Mouse (Mus musculus) heart, postnatal 14 days (tissue): Measurements from ENCODE around the gene Pcbp3. TPM values are rescaled to one million over a fixed set of nuclear protein-coding genes. Genes with fewer than 3 reads are reported as not detected.

Experiments used
- DNase-seq, 2 experiments: peaks; one replicate each; pipeline ENCODE4 v3.0.0; 2021 to 2022
- intact Hi-C: fragments of 180-260 bp; cut with DNase I; formaldehyde crosslinking; loops from one replicate; pipeline ENCODE4 v1.15.1; 2025
- total RNA-seq, 2 experiments: library from RNA; stranded (reverse); gene quantifications; 2 replicates each; pipeline ENCODE4 v1.2.3; 2021

Pcbp3 gene
- total RNA-seq, 2 experiments from 2014 or later: 7.7 TPM

DNA sequence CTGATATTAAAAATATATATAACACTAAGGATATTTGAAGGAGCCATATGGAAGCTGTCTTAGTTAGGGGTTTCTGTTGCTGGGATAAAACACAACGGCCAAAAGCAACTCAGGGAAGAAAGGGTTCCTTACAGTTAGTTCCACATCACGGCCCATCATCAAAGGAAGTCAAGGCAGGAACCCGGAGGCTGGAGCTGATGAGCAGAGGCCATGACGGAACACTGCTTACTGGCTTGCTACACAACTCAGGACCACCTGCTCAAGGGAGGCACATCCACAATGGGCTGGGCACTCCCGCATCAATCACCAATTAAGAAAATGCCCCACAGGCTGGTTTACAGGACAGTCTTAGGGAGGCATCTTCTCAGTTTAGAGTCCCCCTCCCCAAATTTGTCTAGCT is 26.9 kb downstream of the Pcbp3 start:
- intact Hi-C loops: no loop called here

DNA sequence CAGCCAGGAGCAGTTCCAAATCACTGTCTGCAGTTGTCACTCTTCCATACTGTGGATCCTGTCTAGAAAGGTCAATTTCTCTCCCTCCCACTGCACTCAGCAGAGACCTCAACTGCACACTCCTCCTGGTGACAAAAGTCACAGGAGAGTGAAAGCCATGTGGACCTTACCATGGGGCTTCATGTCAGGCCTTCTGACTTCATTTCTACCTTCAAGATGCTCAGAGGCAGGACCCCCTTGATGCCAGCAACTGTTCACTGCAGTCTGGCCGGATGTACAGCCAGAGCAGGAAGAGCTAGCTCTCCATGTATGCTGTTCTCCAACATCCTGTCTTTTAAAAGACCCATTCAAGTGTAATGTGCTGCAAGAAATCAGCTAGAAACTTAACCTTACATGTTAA is 29.9 kb downstream of the Pcbp3 start:
- DNase-seq: no peak
- intact Hi-C loops: no loop called here

More for the DNA sequence above, 26.9 kb downstream of the Pcbp3 start:
- no peak for DNase-seq

DNA sequence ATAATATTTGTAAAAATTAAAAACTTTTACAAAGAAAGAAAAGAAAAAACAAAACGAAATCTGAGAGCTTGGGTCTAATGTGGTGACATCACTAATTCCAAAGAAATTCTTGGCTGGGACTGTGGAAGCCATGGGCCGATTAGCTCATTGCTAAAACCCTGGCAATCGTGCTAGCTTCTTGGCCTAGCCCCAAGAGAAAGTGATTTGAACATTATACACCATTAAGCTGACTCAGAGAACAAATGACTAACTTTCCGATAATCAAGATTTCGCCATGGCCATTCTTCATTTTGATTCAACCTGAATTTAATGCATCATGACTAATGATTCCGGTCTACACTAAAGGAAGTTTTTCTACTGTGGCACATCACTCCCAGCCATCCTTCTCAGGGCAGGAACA is 30.6 kb downstream of the Pcbp3 start:
- intact Hi-C loops: no loop called here
- peak; percentile 58 to 79 for DNase-seq

DNA sequence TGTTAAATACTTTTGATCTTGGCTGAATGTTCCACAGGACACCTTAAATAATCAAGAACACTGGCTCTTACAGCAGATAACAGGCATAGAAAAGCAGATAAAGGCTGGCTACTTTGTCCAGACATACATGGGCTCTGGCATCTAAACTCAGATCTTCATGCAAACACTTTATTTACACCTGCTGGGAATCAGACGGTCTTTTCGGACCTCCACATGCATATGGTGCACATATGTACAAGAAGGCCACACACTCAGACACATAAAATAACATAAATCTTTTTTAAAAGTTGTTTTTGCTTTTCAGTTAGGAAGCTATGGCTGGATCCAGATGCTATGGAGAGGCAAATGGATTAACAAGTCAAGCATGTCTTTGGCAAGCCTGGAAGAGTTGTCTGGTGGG is 37.2 kb downstream of the Pcbp3 start:
- DNase-seq: no peak
- intact Hi-C loops: no loop called here

DNA sequence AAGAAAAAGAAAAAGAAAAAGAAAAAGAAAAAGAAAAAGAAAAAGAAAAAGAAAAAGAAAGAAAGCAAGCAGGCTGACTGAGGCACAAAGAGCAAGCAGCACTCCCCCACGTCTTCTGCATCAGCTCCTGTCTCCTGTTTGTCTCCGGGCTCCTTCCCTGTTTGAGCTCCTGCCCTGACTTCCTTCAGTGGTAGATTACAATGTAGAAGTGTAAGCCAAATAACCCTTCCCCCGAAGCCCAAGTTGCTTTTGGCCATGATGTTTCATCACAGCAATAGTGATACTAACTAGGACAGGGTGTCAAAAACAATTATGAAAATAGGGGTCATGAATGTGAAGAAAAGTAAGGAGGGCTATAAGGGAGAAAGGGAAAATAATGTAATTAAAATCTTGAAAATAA is 43.6 kb downstream of the Pcbp3 start:
- intact Hi-C loops: no loop called here
- DNase-seq: no peak

DNA sequence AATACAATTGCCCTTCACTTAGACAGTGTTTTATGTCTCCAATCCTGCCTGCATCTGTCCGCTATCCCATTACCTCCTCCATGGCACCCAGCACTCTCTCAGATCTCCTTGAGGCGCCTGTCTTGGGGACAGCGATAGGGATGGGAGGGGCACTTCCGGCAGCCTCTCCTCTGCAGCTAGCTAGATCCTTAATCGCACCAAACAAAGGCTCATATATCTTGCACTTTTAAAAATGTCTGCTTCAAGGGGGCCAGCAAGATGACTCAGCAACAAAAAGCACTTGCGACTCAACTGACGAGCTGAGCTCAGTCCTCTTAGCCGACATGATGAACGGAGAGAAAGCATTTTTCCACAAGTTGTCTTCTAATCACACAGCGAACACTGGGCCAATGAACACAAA is 55.3 kb downstream of the Pcbp3 start:
- intact Hi-C loops: no loop called here
- DNase-seq: no peak

DNA sequence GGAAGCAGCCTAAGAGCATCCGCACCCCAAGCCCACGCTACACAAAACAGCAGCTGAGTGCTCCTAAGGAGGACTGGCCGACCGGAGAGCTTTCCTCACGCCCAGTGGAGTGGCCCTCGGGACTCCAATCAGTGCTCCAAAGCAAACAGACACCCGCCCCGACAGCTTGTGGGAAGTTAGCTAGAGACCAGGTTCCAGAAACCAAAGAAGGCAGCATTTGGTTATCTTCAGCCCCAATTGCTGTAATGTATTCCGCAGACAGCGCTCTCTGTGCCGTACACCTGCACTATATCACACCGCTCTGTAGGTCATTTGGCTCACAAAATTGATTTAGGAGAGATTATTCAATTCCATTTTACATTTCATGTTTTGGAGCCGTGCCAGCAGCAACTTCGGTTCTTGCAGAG is 55.7 kb downstream of the Pcbp3 start:
- intact Hi-C loops: no loop called here
- DNase-seq: peak; percentile 43 to 54

DNA sequence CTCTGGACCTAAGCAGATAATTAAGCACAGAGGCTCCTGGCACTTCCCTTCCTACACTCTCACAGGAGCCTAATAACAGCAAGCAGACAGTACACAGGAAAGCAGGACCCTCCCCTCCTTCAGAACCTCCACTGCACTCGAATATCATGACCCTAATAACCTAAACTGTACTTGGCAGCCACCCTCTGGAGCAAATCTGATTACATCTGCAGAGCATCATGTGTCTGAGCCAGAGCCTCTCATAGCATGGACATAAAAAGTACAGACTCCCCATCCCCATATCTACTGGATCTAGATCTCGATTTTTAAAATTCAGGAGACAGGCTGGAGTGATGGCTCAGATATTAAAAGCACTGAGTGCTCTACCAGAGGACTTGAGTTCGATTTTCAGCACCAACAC is 58.0 kb downstream of the Pcbp3 start:
- intact Hi-C loops: no loop called here

DNA sequence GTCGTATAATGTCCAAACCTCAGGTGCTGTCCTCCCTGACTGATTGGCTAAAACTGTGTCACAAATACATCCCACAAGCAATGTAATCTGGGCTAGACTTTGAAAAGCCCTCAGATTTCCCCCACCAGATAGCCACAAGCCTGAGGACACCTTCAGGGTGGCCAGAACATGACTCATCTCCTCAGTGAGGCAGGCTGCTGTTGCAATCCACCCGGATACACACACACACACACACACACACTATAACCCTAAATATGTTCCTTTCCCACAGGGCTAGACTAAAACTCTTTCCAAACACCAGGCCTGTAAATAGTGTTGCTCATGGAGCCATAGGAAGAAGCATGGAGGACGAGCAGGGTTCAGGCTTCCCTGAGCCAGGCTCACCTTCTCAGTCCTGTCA is 58.6 kb downstream of the Pcbp3 start:
- intact Hi-C loops: no loop called here
- DNase-seq: peak in 1 of 2 experiments; percentile 11

More for the DNA sequence above, 58.0 kb downstream of the Pcbp3 start:
- no peak for DNase-seq

DNA sequence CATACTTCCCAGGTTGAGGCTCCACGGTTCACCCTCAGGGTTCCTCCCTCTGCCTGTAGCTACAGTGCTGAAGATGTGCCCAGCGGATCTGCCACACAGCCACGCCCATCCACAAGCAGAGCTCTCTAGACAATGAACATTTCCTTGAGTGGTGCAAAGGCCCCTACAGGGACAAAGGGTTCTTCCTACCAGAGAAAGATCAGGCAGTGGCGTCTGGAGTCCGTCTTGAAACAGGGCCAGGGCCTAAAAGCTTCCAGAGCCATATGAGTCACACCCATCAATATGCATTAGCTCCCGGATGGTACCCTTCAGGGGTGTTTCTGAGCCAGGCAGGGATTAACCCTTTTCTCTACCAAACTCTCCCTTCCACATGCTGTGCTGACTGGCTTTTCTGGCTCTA is 59.1 kb downstream of the Pcbp3 start:
- intact Hi-C loops: no loop called here
- peak; percentile 37 to 53 for DNase-seq

DNA sequence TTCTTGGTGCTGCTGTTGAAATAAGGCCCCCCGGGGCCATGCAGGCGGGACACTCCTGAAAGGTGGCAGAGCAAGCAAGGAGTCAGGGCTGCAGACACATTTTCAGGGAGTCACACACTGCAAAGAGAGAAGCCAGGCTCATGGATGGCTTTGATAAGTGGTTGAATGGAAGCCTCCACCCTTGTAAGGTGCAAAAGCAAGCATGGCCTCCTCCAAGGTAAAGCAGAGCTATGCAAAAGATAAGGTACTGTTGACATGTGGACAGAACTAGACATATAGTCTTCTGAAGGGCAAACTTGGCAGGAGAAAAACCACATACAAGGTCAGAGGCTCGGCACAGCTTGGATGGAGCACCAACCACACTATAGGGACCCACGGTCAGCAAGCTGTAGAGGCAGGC is 63.3 kb downstream of the Pcbp3 start:
- DNase-seq: no peak
- intact Hi-C loops: no loop called here

DNA sequence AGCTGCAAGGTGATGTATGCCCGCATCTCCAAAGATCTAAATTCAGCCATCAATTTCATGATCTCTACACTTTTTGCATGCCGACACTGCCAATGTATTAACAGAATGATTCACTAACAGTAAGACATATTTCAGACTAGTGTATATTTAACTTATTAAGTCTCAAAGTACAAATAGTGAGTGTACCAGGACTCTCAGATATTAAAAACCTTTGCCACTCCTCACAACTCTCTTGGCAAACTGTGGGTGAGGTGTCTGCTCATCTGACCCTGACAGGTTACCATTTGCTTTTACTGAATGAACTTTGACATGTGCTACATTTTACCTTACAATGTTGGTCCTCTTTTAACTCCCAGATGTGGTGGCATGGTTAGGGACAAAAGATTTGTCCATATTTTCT is 70.2 kb downstream of the Pcbp3 start:
- intact Hi-C loops: no loop called here
- no peak for DNase-seq

DNA sequence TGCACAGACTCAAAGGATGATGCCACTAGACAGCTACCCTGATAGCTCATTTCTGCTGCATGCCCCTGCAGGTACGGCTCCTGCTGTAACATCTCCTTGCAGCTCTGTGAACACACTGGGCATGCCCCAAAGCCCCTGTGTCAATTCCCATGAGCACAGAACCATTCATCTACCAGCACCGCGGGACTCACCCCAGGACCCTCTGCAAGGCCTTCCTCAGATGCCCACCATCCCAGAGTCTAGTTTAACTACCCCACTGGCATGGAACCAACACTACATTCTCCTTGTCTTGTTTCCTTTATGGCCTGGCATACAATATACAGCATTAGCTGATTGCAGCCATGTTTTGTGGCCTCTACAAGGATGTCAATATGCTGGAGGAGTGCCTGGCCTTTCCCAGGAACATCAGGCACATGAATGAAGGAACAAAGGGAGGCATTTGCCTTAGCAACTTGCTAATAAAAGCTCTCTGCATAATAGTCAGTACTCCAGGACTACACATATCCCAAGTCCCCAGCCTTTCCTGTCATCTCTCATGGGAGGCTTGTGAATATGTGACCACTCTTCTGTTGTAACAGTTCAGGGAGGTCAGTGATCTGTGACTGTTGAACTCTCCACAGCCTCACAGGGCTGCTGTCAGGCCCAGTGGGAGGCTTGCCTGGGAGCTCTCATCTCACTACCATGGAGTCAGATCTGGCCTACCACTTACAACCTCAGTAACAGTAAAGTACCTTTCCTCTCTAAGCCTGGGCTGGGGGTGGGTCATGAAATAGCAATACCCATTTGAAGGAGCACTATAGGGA is 78.0 kb downstream of the Pcbp3 start:
- intact Hi-C loops: no loop called here
- DNase-seq: peak in 1 of 2 experiments; percentile 13

DNA sequence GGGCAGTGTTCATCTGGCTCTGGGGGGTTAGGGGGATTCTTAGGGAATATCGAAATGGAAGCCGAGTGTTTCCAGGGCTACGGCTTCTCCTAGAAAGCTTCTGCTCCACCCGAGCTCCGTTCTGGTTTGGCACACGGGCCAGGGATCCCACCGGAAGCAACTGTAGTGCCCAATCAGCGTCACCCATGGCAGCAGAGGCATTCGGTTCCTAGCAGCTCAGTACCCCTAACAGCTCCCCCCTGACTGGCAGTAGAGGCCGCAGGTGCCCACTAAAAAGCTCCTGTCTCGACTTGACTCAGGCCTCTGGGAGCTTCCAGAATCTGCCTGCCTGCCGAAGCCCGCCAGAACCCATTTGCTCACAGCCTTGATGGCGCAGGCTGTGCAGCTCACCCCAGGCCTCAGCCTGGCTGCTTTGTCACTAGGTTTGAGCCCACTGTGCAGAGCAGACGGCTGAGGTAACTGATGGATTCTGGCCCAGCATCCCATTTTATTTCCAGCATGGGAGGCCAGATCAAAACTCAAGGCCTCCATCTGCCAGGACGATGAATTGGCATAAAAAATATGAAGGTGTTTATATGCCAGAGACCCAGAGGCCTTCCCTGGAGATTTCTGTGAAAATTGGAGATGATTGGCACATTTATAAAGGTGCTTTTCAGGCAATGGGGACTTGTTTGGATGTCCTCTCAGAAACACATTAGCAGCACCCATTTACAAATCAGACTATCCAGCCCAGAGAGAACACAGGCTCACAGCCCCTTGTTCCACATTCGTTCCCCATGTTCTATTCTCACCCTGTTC is 78.8 kb downstream of the Pcbp3 start:
- intact Hi-C loops: no loop called here

DNA sequence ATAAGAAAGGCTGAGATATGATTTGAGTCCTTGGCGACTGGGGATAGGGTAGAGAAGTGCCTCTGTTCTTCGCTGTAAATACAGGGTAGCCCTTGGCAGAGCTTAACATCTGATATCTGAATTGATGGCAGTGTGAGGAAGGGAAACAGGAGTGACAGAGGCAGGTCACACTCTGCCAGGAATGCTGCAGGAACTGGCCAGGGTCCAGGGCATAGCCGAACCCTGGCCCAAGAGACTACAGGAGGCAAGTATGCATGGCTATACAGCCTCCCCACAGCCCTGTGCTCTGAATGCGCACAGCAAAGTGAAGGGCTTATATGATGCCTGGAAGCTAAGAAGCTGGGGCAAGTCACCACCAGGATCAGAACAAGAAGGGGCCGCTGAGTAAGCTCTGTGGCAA is 79.8 kb downstream of the Pcbp3 start:
- intact Hi-C loops: no loop called here
- DNase-seq: no peak

More for the DNA sequence above, 78.8 kb downstream of the Pcbp3 start:
- DNase-seq: no peak

DNA sequence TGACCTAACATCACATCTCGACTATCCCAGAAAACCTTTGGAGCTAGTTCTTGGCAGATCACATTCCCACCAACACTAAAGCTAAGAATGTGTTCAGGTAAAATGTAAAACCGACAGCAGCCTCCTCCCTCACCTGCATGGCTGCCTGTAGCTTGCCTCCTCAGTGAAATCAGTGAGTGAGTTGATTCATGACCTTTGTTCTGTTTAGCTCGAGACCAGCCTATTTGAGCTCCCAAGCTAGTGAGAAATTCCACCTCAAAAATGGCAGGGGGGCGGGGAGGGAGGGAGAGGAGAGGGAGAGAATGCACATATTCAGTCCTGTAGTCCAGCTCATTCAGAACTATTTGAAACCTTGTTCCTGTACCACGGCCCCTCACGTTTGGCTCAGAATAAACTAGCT is 86.4 kb downstream of the Pcbp3 start:
- intact Hi-C loops: no loop called here

DNA sequence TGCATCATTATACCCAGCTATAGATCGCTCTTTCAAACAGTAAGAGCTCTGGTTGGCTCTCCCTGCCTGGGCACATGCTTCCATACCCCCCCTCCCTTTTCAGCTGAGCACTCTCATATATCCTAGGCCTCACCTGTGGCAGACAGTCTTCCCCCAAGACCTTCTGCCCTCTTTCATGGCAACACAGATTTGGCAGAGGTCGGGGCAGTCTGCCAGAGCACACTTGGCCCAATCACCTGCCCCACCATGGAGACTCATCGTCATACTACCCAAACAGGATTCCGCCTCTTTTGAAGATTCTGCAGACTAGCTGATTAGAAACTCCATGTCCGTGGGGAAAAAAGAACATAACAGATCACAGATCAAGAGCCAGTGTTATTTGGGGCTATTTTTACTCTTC is 86.8 kb downstream of the Pcbp3 start:
- intact Hi-C loops: no loop called here
- no peak for DNase-seq

More for the DNA sequence above, 86.4 kb downstream of the Pcbp3 start:
- no peak for DNase-seq

DNA sequence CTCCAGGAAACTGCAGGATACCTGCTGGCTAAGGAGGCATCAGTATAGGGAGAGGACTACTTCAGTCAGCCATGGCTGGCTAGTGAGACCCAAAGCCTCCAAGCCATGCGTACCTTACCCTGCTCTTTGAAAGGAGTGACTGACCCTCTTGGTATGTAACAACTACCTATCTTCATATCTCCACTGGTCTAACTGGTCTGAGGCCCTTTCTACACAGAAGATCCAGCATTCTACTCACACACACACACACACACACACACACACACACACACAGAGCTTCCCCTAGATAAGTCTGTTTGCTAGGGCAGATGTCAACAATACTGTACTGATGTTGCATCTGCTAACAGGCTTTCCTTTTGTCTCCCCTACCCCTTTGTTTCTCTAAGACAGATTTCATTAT is 87.3 kb downstream of the Pcbp3 start:
- intact Hi-C loops: no loop called here
- no peak for DNase-seq

DNA sequence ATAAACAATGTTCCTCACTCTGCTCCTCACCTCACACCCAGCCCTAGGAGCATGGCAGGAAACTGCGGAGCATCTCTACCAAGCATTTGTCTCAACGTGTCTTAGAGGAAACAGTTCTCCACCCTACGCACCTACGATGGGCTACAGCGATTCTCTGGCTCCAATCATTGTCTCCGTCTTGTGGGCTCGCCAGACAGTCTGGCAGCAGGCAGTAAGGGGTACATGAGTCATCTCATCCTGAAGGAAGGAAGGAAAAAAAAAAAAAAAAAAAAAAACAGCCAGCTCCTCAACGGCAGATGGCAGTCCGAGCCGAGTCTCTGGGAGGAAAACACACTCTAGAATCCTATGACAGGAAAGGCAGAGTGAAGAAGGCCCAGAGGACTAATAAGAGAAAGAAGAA is 87.7 kb downstream of the Pcbp3 start:
- intact Hi-C loops: no loop called here
- no peak for DNase-seq

DNA sequence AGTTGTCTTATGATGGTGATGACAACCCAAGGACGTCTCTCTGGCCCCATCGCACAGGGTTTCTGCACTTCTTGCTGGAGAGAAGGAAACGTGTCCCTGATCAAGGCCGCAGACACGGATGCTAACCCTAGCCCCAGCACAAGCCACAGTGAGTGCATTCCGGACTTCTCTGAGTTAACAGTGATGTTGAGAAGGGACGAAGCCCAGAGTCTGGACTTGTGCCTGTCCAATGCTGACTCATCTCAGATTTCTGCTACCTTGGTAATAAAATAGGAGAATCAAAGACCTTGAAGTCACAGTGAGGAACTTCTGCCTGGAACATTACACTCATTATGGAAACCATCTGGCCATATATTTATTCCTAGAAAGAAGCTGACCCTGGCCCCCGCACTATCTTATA is 89.0 kb downstream of the Pcbp3 start:
- intact Hi-C loops: no loop called here
- DNase-seq: no peak

DNA sequence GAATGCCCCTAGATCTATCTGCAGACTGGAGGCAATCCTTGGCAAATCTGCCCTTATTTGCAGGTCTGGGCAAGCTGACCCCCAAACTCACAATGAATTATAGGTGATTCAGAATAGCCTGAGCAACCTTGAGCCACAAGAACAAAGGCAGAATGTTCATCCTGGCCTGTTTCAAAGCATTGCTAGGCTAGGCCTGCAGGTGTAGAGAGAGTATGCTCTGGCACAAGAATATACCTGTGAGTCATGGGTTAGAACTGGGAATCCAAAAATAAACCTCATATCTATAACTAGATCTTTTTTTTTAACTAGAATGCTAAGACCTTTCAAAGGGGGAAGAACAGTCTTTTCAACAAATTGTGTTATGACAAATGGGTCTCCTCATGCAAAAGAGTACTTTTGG is 95.8 kb downstream of the Pcbp3 start:
- DNase-seq: no peak
- intact Hi-C loops: no loop called here

DNA sequence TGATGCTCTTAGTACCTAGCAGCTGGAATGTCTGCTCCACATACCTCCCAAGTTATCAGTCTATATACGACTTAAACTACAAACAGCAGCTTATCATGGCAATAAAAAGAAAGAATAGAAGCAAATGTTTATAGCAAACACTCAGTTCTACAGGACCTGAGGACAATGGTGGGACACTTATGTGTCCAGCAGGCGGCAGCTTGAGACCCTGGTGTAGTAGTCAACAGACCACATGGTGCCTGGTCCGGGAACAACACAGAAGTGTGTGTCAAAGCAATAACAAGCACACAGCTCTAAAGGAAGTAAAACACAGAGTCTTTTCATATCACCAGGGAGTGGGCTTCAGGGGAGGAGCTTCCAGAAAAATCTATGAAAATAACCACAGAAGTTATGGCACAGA is 100.7 kb downstream of the Pcbp3 start:
- no peak for DNase-seq
- intact Hi-C loops: no loop called here
